Mouse (Mus musculus) forebrain, postnatal 0 days (tissue): Measurements from ENCODE around the gene Egflam. TPM values are rescaled to one million over a fixed set of nuclear protein-coding genes. Genes with fewer than 3 reads are reported as not detected.

Experiments
- ATAC-seq: fragments of 200-750 bp; cut with Nextera tagmentation; 2 replicates; pipeline ENCODE4 v1.8.0; 2017; ENCODE audit warnings: mild to moderate bottlenecking, moderate library complexity
- DNase-seq: peaks from one replicate; pipeline ENCODE4 v3.0.0-alpha.2; 2015
- H3K27ac ChIP-seq: fragments of 300-500 bp; sonication (generic); 2 replicates; pipeline ENCODE4 v1.5.1; 2014; ENCODE audit warnings: low read depth, mild to moderate bottlenecking, antibody characterized with exemption, low read length, moderate library complexity, mixed read lengths
- H3K27me3 ChIP-seq: fragments of 300-500 bp; sonication (generic); 2 replicates; pipeline ENCODE4 v1.6.1; 2014; ENCODE audit warnings: mild to moderate bottlenecking, low read length, mixed read lengths; ENCODE audit not compliant: insufficient read depth
- H3K36me3 ChIP-seq: fragments of 300-500 bp; sonication (generic); 2 replicates; pipeline ENCODE4 v1.6.1; 2014; ENCODE audit warnings: mild to moderate bottlenecking, moderate library complexity; ENCODE audit not compliant: insufficient read depth
- H3K4me1 ChIP-seq: fragments of 300-500 bp; sonication (generic); 2 replicates; pipeline ENCODE4 v1.6.1; 2014; ENCODE audit warnings: antibody characterized with exemption; ENCODE audit not compliant: insufficient read depth
- H3K4me2 ChIP-seq: fragments of 300-500 bp; sonication (generic); 2 replicates; pipeline ENCODE4 v1.6.1; 2014; ENCODE audit warnings: low read depth, mild to moderate bottlenecking, moderate library complexity
- H3K4me3 ChIP-seq: fragments of 300-500 bp; sonication (generic); 2 replicates; pipeline ENCODE4 v1.5.1; 2014; ENCODE audit warnings: low read depth, low read length, mixed read lengths
- H3K9ac ChIP-seq: fragments of 300-500 bp; sonication (generic); 2 replicates; pipeline ENCODE4 v1.6.1; 2014; ENCODE audit warnings: mild to moderate bottlenecking
- H3K9me3 ChIP-seq: fragments of 300-500 bp; sonication (generic); 2 replicates; pipeline ENCODE4 v1.6.1; 2016; ENCODE audit warnings: low read length
- CTCF ChIP-seq: sonication (generic); IDR thresholded peaks from 2 replicates; pipeline ENCODE4 v1.5.1; 2016; ENCODE audit warnings: antibody characterized with exemption, control low read depth, low read depth
- WGBS: fragments of 180-500 bp; shearing (Covaris S2); extraction: QIAGEN DNeasy Blood & Tissue Kit; methylation state at CpG from one replicate; pipeline ENCODE4 v1.1.7; 2014; 5-methylcytosine and 5-hydroxymethylcytosine counted together
- polyA plus RNA-seq: library from polyadenylated mRNA; unstranded; fragments of >200 nt; fragmentation: Nextera tagmentation; extraction: Ambion mirVana; gene quantifications from 2 replicates; pipeline ENCODE4 v1.2.1, GENCODE M21; 2015
- total RNA-seq: library from RNA; depleted of rRNA; stranded (reverse); fragments of >200 nt; gene quantifications from 2 replicates; pipeline ENCODE4 v1.2.3, GENCODE M21; 2014

The Egflam gene
- total and polyA plus RNA-seq, 2 experiments from 2014 or later: 4.5 to 5.1 TPM

- Histone ChIP-seq H3K4me2 (no peak overlapping the region), H3K36me3 (peaks cover 18% of the 10 kb centered on the region), H3K27me3 (no peaks in the 10 kb centered on the region), H3K4me1 (no peaks in the 10 kb centered on the region), H3K4me3 (no peak overlapping the region), H3K27ac (no peak overlapping the region), H3K9ac (no peak overlapping the region), H3K9me3 (no peaks in the 10 kb centered on the region)
- 88% methylated on average over 22 of the region's 22 CpGs for WGBS
- no peak for TF ChIP-seq CTCF
- no peak for DNase-seq
- no peak for ATAC-seq
Observed at GRCm38 (mm10) chr15:7189678-7190454, 208.3 kb downstream of the Egflam start.

GRCm38 (mm10) chr15:7187682-7188081 is 210.5 kb downstream of the Egflam start:
- no peak for TF ChIP-seq CTCF
- Histone ChIP-seq H3K4me2 (no peak overlapping the region), H3K36me3 (peaks cover 18% of the 10 kb centered on the region), H3K4me3 (no peak overlapping the region), H3K9ac (no peak overlapping the region), H3K27ac (no peak overlapping the region), H3K27me3 (no peaks in the 10 kb centered on the region), H3K4me1 (no peaks in the 10 kb centered on the region), H3K9me3 (no peaks in the 10 kb centered on the region)
- no peak for ATAC-seq
- WGBS: 83% methylated on average over 6 of the region's 6 CpGs
- no peak for DNase-seq

- no peaks in the 10 kb centered on the region for H3K4me1 ChIP-seq
- no peak overlapping the region for H3K4me3 ChIP-seq
- H3K9ac ChIP-seq: no peak overlapping the region
- H3K36me3 ChIP-seq: no peaks in the 10 kb centered on the region; the same call in 1 of the 2 replicates
- no peak overlapping the region for H3K4me2 ChIP-seq
- no peaks in the 10 kb centered on the region for H3K27me3 ChIP-seq
- H3K27ac ChIP-seq: no peak overlapping the region
- 72% methylated on average over 6 of the region's 6 CpGs for WGBS
- DNase-seq: no peak
- no peak for ATAC-seq
- no peaks in the 10 kb centered on the region for H3K9me3 ChIP-seq
- no peak for TF ChIP-seq CTCF
Observed at GRCm38 (mm10) chr15:7180576-7180975, 217.6 kb downstream of the Egflam start.

- Histone ChIP-seq H3K9me3 (no peaks in the 10 kb centered on the region), H3K27ac (no peak overlapping the region), H3K27me3 (no peaks in the 10 kb centered on the region), H3K4me2 (no peak overlapping the region), H3K4me1 (no peaks in the 10 kb centered on the region), H3K4me3 (no peak overlapping the region), H3K9ac (no peak overlapping the region), H3K36me3 (peaks cover 7% of the 10 kb centered on the region; the same call in 1 of the 2 replicates)
- no peak for DNase-seq
- no peak for TF ChIP-seq CTCF
- no peak for ATAC-seq
- 93% methylated on average over 8 of the region's 8 CpGs for WGBS
Observed at GRCm38 (mm10) chr15:7173776-7174175, 224.4 kb downstream of the Egflam start.

GRCm38 (mm10) chr15:7173346-7173745 is 224.8 kb downstream of the Egflam start:
- no peaks in the 10 kb centered on the region for H3K4me1 ChIP-seq
- ATAC-seq (no peak), DNase-seq (no peak)
- peaks cover 7% of the 10 kb centered on the region; the same call in 1 of the 2 replicates for H3K36me3 ChIP-seq
- no peak overlapping the region for H3K4me3 ChIP-seq
- no peaks in the 10 kb centered on the region for H3K27me3 ChIP-seq
- H3K9ac ChIP-seq: no peak overlapping the region
- H3K9me3 ChIP-seq: no peaks in the 10 kb centered on the region
- TF ChIP-seq CTCF: no peak
- WGBS: 91% methylated on average over 7 of the region's 7 CpGs
- no peak overlapping the region for H3K27ac ChIP-seq
- no peak overlapping the region for H3K4me2 ChIP-seq

- ATAC-seq: no peak
- no peak overlapping the region for H3K4me3 ChIP-seq
- H3K36me3 ChIP-seq: peaks cover 10% of the 10 kb centered on the region; the same call in 1 of the 2 replicates
- no peaks in the 10 kb centered on the region for H3K27me3 ChIP-seq
- WGBS: 59% methylated on average over 2 of the region's 2 CpGs
- no peak overlapping the region for H3K4me2 ChIP-seq
- no peaks in the 10 kb centered on the region for H3K4me1 ChIP-seq
- H3K9me3 ChIP-seq: no peaks in the 10 kb centered on the region
- no peak overlapping the region for H3K27ac ChIP-seq
- TF ChIP-seq CTCF: no peak
- no peak overlapping the region for H3K9ac ChIP-seq
- DNase-seq: no peak
Observed at GRCm38 (mm10) chr15:7172875-7173274, 225.3 kb downstream of the Egflam start.

- Histone ChIP-seq H3K9ac (no peak overlapping the region), H3K4me2 (no peak overlapping the region), H3K27me3 (no peaks in the 10 kb centered on the region), H3K36me3 (peaks cover 20% of the 10 kb centered on the region; the same call in 1 of the 2 replicates), H3K9me3 (no peaks in the 10 kb centered on the region), H3K27ac (no peak overlapping the region), H3K4me3 (no peak overlapping the region), H3K4me1 (no peaks in the 10 kb centered on the region)
- ATAC-seq (no peak), DNase-seq (no peak)
- no peak for TF ChIP-seq CTCF
- 83% methylated on average over 11 of the region's 11 CpGs for WGBS
Observed at GRCm38 (mm10) chr15:7167906-7168532, 230.2 kb downstream of the Egflam start.
